Mouse (Mus musculus): ENCODE measurements around the gene Mgarp.
"Not testable (repeated sequence)": the region's sequence is repeated elsewhere in the genome, so short reads cannot be mapped to it uniquely, and the experiment has no call there.

The Mgarp gene

GRCm38 (mm10) chr3:51395461-51396145, 935 bp downstream of the Mgarp start:
- no peak for DNase-seq

- DNase-seq, result no peak
Measured at GRCm38 (mm10) chr3:51394881-51395280, 1.7 kb downstream of the Mgarp start.

DNA sequence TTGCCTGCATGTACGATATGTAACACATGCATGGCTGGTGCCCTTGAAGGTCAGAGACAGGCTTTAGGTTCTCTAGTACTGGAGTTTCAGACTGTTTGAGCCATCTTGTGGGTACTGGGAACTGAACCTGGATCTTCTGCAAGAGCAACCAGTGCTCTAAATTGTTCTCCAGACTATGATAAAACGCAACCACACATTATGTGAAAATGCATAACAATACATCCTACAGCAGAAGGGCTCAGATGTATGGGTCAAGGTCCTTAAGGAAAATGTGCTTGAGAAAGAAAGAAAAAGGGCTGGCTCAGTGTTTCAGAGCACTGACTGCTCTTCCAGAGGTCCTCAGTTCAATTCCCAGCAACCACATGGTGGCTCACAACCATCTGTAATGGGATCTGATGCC, 2.9 kb downstream of the Mgarp start:
- no peak for DNase-seq

DNA sequence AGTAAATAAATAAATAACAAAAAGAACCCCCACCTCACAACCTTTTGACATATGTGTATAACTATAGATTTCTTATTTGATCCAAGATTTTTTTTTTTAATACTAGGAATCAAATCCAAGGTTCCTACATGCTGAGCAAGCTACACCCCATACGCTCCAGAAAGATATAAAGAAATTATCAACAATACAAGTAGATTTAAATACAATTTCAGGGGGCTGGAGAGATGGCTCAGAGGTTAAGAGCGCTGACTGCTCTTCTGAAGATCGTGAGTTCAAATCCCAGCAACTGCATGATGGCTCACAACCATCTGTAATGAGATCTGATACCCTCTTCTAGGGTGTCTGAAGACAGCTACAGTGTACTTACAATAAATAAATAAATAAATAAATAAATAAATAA, 3.5 kb downstream of the Mgarp start:
- DNase-seq, result not testable (repeated sequence)

- DNase-seq, result no peak
Measured at GRCm38 (mm10) chr3:51391591-51391990, 4.9 kb downstream of the Mgarp start.

GRCm38 (mm10) chr3:51391095-51391494, 5.4 kb downstream of the Mgarp start:
- no peak for DNase-seq

GRCm38 (mm10) chr3:51388904-51389303, 7.6 kb downstream of the Mgarp start:
- no peak for DNase-seq

DNA sequence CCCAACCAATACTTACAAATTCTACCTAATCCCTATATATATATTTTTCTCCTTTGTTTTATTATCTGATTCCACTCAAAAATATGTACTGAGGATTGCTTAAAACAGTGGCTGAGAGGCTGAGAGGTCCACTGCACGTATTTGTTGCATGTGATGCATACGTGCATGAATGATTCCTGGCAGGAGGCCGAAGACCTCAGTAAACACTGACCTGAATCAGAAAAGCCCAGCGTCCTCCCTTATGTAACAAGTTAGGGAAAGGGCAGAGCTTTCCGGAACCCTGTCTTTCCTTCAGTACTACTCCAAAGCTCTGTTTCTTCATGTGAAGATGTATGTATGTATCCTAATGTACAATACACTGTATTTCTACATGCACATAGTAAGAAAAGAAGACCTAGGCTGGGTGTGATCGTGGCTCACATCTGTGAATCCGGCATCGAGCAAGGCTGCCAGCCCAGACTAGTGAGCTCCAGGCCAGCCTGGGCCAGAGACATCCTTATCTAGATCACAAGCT, 8.6 kb downstream of the Mgarp start:
- peak; percentile 79 for DNase-seq

- DNase-seq, result no peak
Measured at GRCm38 (mm10) chr3:51387134-51387451, 9.4 kb downstream of the Mgarp start.

DNA sequence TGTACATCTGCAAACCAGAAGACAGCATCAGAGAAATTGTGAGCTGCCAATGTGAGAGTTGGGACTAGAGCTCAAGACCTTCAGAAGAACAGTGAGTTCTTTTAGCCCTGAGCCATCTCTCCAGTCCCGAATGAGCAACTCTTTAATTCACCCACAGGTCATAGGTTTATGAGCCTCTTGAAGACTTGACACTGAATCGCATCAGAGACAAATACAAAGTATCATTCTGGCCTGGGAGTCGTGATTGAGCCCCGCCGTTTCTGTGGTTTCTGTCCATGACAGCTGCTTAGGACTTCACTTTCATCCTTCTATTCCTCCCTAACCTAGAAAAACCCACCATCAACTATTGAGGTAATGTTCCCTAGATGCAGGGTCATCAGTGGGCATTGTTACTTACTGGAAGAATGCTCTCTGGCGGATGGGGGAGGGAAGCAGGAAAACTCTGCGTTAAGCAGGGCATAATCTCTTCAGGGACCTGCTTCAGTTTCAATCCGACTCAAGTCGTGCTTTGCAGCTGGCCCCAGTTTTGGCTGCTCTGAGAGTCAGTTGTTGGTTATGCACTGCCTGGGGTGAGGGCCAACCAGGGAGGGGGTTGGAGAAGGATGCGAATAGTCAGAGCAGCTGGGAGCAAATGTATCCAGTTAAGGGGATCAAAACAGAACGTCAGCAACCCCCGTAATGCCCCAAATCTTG, 10.0 kb downstream of the Mgarp start:
- no peak for DNase-seq

DNA sequence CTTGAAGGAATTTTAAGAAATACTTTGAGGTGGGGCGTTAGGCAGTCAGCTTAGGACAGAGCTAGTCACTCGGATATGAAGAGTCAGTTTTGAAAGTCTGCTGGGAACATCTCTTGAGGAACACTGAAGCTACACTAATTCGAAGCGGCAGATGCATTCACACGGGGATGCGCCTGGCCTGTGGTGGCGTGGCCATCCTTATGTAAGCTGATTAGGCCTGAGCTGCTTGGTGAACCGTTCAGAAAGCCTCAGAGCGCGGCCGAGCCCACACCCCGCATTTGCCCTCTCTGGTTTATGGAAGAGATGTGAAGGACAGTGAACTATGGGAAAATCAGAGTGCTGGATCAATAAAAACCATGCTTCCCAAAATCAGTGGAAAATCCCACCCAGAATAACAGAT, 13.1 kb downstream of the Mgarp start:
- no peak for DNase-seq

DNA sequence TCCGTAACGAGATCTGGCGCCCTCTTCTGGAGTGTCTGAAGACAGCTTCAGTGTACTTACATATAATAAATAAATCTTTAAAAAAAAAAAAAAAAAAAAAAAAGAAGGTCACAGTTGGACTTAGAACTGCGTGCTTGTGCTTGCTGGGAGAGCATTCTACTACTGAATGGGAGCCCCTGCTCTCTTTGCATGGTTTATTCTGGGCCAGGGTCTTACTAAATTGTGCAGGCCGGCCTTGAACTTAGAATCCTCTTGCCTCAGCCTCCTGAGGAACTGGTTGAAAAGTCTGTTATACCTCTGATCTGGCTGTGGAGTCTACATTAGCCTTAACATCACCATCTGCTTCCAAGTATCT, 15.9 kb downstream of the Mgarp start:
- no peak for DNase-seq

DNA sequence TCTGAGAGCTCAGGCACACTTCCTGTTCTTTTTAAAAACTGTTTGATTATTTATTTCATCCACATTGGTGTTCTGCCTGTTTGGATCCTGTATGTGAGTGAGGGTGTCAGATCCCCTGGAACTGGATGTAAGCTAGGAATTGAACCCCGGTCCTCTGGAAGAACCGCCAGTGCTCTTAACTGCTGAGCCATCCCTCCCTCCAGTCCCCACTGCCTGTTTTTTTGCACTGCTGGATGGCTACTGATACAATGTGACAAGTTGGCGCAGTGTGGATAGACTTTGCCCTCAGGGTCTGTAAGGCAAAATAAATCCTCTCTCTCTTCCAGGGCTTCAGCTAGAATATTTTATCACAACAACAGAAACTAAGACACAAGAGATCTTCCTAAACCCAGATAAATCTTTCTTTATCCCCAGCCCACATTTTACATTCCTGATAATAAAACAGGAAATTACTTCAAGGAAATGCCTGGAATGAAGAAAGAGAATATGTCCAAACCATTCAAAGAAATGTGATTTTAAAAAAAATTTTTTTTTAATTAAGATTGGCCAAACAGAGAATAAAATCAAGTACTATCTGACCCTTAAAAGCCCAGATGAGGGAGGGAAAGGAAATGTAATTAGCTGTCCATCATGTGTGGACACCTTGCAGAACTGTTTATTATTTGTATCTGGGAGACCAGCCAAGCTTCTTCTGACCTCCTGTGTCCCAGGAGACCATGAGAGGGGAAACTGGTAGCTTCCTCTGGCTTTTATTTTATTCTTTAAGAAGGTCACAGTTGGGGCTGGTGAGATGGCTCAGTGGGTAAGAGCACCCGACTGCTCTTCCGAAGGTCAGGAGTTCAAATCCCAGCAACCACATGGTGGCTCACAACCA, 16.5 kb downstream of the Mgarp start:
- DNase-seq, result peak; percentile 72

- DNase-seq, result no peak
Measured at GRCm38 (mm10) chr3:51378665-51378946, 17.9 kb downstream of the Mgarp start.

- peak; percentile 66 for DNase-seq
Measured at GRCm38 (mm10) chr3:51377878-51378664, 18.5 kb downstream of the Mgarp start.

GRCm38 (mm10) chr3:51375307-51376265, 21.0 kb downstream of the Mgarp start:
- DNase-seq, result peak; percentile 77

GRCm38 (mm10) chr3:51373544-51373943, 23.0 kb downstream of the Mgarp start:
- DNase-seq, result no peak

- peak; percentile 44 for DNase-seq
Measured at GRCm38 (mm10) chr3:51372883-51373282, 23.7 kb downstream of the Mgarp start.

- no peak for DNase-seq
Measured at GRCm38 (mm10) chr3:51371826-51372225, 24.7 kb downstream of the Mgarp start.

DNA sequence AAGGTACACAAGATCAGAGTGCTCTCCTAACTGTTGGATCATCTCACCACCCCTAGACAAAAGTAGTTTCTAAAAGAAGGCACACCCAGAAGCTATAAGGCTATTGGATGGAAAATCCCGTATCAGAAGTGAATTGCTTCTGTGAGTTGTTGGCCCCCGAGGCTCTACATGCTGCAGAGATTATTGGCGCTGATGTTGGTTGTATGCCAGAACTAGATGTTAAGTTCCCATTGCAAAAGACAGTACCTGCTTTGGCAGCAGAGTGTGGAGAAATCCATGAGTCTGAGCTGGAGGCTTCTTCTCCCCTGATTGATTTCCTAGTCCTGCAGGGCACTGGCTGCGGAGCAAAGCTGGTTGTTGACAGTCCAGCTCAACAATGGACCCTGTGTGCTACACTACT, 28.5 kb downstream of the Mgarp start:
- DNase-seq, result no peak

DNA sequence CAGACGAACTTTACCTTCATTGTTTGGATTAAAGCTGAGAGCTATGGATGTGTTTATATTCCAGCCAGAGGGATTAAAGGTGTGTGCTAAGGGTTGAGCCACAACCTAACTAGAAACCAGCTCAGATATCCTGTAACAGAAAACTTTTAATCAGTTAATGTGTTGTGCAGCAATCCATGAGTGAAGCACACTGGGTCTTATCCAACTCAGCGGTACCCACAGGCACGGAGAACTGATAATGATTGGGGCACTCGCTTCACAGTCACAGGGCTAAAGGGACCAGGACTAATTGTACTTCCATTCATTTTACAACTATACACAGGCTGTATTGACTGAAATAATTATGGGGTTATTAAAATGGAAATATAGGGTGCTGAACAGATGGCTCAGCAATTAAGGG, 29.6 kb downstream of the Mgarp start:
- no peak for DNase-seq

GRCm38 (mm10) chr3:51365517-51365882, 31.0 kb downstream of the Mgarp start:
- DNase-seq, result no peak

Data from kidney, adult 9 months (tissue).